Mouse (Mus musculus): Measurements from ENCODE around the gene Atad5. TPM values are rescaled to one million over a fixed set of nuclear protein-coding genes. Genes with fewer than 3 reads are reported as not detected.
A peak's percentile ranks its signal among the peaks of the same experiment; 100 is the strongest.
"Not testable (repeated sequence)": the region's sequence is repeated elsewhere in the genome, so short reads cannot be mapped to it uniquely, and the experiment has no call there.

Gene Atad5
- polyA plus RNA-seq, 1 experiment from 2014 or later, result 1.9 TPM

- peaks cover 2% of the 10 kb centered on the region; the same call in 1 of the 2 replicates for H3K79me2 ChIP-seq (ENCODE audit: inconsistent target)
- no peak overlapping the region for H3K27ac ChIP-seq
- H3K36me3 ChIP-seq (ENCODE audit: inconsistent target), result no peaks in the 10 kb centered on the region
- H3K4me3 ChIP-seq (ENCODE audit: inconsistent target), result no peak overlapping the region
- 99% methylated on average over 6 of the region's 6 CpGs for WGBS (ENCODE audit: missing documents)
These were observed 12.1 kb downstream of the Atad5 start for GRCm38 (mm10) chr11:80101298-80101697.

GRCm38 (mm10) chr11:80104407-80104806, 15.2 kb downstream of the Atad5 start:
- WGBS (ENCODE audit: missing documents), result 69% methylated on average over 1 of the region's 1 CpGs
- Histone ChIP-seq H3K27ac (no peak overlapping the region), H3K4me3 (ENCODE audit: inconsistent target) (no peak overlapping the region), H3K79me2 (ENCODE audit: inconsistent target) (no peaks in the 10 kb centered on the region), H3K36me3 (ENCODE audit: inconsistent target) (no peaks in the 10 kb centered on the region)

DNA sequence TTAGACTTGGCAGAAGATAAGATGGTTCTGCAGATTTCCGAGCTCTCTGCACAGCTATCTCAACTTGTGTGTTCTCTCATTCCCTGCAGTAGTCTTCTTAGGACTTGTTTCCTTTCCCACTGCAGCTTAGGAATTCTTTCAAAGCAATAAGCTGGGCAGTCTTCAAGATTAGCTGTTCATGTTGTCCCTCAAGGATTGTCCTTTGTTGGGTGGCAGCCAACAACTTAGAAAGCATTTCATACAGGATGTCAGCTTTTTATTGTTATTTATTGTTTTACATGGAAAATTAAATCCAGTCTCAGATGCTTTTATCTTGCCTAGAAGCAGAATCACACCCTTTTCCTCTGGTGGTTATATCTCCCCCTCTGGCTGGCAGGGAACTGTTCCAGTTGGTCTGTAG, 27.2 kb downstream of the Atad5 start:
- Histone ChIP-seq H3K36me3 (ENCODE audit: inconsistent target) (peaks cover 3% of the 10 kb centered on the region; the same call in 1 of the 2 replicates), H3K27ac (no peak overlapping the region), H3K79me2 (ENCODE audit: inconsistent target) (no peaks in the 10 kb centered on the region), H3K4me3 (ENCODE audit: inconsistent target) (no peak overlapping the region)
- WGBS (ENCODE audit: missing documents), result 100% methylated on average over 1 of the region's 1 CpGs

- no peaks in the 10 kb centered on the region for H3K79me2 ChIP-seq (ENCODE audit: inconsistent target)
- no peak overlapping the region for H3K27ac ChIP-seq
- 80% methylated on average over 1 of the region's 1 CpGs for WGBS (ENCODE audit: missing documents)
- H3K4me3 ChIP-seq (ENCODE audit: inconsistent target), result no peak overlapping the region
- 0 out of 2 replicates have a peak, but pooled peaks cover 7% of the 10 kb centered on the region for H3K36me3 ChIP-seq (ENCODE audit: inconsistent target)
These were observed 42.9 kb downstream of the Atad5 start for GRCm38 (mm10) chr11:80132050-80132449.

DNA sequence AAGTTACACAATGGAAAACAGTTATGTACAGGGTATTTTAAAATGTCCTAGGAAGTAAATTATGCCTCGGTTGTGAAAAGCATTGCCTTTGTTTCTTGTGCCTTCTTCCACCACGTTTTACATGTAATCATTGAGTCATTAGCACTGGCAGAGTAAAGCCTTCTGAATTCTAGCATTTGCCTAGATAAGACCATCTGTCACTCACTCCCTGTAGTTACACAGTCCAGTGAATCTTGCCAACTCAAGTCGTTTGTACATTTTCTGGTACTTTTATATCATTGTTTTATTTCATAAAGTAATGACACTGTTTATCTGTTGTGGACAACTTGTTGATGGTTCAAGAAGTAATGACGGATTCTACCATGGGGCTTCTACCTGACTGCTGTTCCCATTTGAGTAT, 45.5 kb downstream of the Atad5 start:
- Histone ChIP-seq H3K4me3 (ENCODE audit: inconsistent target) (no peak overlapping the region), H3K27ac (no peak overlapping the region), H3K79me2 (ENCODE audit: inconsistent target) (peaks cover 14% of the 10 kb centered on the region; the same call in 1 of the 2 replicates), H3K36me3 (ENCODE audit: inconsistent target) (peaks cover 16% of the 10 kb centered on the region; the same call in 1 of the 2 replicates)
- 69% methylated on average over 4 of the region's 4 CpGs for WGBS (ENCODE audit: missing documents)

GRCm38 (mm10) chr11:80135954-80136683, 46.9 kb downstream of the Atad5 start:
- peaks cover 22% of the 10 kb centered on the region; the same call in 1 of the 2 replicates for H3K36me3 ChIP-seq (ENCODE audit: inconsistent target)
- peaks cover 27% of the 10 kb centered on the region; the same call in 1 of the 2 replicates for H3K79me2 ChIP-seq (ENCODE audit: inconsistent target)
- no peak overlapping the region for H3K4me3 ChIP-seq (ENCODE audit: inconsistent target)
- no peak overlapping the region for H3K27ac ChIP-seq
- WGBS (ENCODE audit: missing documents), result 92% methylated on average over 7 of the region's 11 CpGs

DNA sequence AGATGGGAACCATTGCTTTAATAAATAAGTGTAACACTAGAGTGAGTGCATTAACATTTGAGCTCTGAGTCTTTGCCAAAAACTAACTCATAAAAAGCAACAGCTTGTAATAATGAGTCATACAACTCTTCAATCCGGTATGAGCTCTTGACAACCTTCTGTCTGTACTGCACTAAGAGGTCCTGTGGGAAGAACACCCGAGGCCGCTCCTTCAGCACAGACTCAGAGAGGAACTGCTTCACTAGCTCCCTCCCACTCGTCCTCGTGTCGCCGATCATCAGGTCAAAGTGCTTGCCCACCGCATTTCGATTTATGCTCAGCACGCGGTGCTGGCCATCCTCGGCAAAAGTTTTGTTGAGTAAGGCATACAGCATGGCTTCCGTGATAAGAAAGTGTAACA, 47.6 kb downstream of the Atad5 start:
- peaks cover 22% of the 10 kb centered on the region; the same call in 1 of the 2 replicates for H3K36me3 ChIP-seq (ENCODE audit: inconsistent target)
- no peak overlapping the region for H3K27ac ChIP-seq
- WGBS (ENCODE audit: missing documents), result 92% methylated on average over 13 of the region's 13 CpGs

DNA sequence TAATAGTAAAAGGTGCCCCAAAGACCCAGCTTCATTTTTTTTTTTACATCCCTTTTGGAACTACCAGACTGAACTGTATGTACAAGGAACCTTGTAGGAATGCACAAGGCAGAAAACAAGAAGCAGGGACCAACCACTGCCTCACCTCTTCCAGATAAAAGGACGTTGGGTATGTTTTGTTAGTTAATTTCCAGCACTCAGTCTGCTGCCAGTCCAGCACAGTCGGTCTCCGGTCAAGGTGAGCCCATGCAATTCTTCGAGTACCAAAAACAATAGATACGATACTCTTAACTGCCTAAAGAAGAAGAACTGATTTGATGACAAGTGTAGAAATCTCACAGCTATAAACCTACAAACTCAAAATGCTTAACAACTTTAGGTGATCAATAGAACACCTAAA, 48.6 kb downstream of the Atad5 start:
- no peak overlapping the region for H3K4me3 ChIP-seq (ENCODE audit: inconsistent target)
- peaks cover 22% of the 10 kb centered on the region; the same call in 1 of the 2 replicates for H3K36me3 ChIP-seq (ENCODE audit: inconsistent target)
- 96% methylated on average over 5 of the region's 5 CpGs for WGBS (ENCODE audit: missing documents)
- peaks cover 35% of the 10 kb centered on the region; the same call in 1 of the 2 replicates for H3K79me2 ChIP-seq (ENCODE audit: inconsistent target)
- H3K27ac ChIP-seq, result no peak overlapping the region

More for the DNA sequence above, 47.6 kb downstream of the Atad5 start:
- H3K4me3 ChIP-seq (ENCODE audit: inconsistent target), result no peak overlapping the region
- H3K79me2 ChIP-seq (ENCODE audit: inconsistent target), result peaks cover 33% of the 10 kb centered on the region; the same call in 1 of the 2 replicates

DNA sequence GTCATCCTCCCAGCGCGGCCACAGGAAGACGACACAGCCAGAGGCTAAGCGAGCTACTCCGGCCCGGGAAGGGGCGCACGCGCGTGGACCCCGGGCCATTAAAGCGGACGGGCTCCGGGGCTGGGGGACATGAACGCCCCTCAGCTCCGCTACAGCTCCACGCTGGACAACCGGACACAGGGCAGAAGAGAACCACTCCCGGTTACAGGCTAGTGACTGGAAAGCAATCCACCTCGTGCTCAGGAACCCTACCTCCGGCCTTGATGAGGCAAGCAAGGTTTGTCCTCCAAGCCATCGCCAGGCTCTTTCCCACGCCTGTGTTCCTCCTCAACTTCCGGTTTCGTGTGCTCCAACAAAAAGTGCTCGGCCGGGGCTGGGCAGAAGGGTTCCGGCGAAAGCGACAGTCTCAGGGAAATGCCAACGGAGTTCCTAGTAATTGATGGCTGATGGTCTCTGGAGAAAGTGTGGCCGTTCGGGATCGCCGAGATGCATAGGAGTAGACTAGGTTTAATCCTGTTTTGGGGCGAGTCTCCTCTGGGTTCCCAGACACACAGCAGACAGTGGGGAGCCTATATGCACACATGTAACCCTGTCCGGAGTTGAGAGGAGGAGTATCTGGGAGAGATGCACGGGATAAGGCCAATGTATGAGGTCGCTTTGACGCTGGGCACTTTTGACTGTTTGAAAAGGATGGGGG, 52.8 kb downstream of the Atad5 start, which contains the start of gene Tefm:
TSS of gene Tefm (minus strand) at position 351 of the 697 bp plus-strand sequence.
- Histone ChIP-seq H3K4me3 (ENCODE audit: inconsistent target) (peak within 1 kb of the TSS; percentile 65), H3K79me2 (ENCODE audit: inconsistent target) (peaks cover 40% of the 10 kb centered on the region; the same call in 1 of the 2 replicates), H3K27ac (peak within 1 kb of the TSS; percentile 57), H3K36me3 (ENCODE audit: inconsistent target) (peaks cover 17% of the 10 kb centered on the region; the same call in 1 of the 2 replicates)
- WGBS (ENCODE audit: missing documents), result 0% methylated on average over 29 of the region's 40 CpGs

- 52% methylated on average over 8 of the region's 8 CpGs for WGBS (ENCODE audit: missing documents)
- H3K27ac ChIP-seq, result peak overlapping the region; percentile 57; the same call in 1 of the 2 replicates
- H3K36me3 ChIP-seq (ENCODE audit: inconsistent target), result peaks cover 13% of the 10 kb centered on the region; the same call in 1 of the 2 replicates
- H3K79me2 ChIP-seq (ENCODE audit: inconsistent target), result peaks cover 40% of the 10 kb centered on the region; the same call in 1 of the 2 replicates
- peak overlapping the region; percentile 65; the same call in 1 of the 2 replicates for H3K4me3 ChIP-seq (ENCODE audit: inconsistent target)
These were observed 53.7 kb downstream of the Atad5 start for GRCm38 (mm10) chr11:80142872-80143271.

- Histone ChIP-seq H3K27ac (peak overlapping the region; percentile 91), H3K79me2 (ENCODE audit: inconsistent target) (peaks cover 16% of the 10 kb centered on the region; the same call in 1 of the 2 replicates), H3K4me3 (ENCODE audit: inconsistent target) (no peak overlapping the region), H3K36me3 (ENCODE audit: inconsistent target) (no peaks in the 10 kb centered on the region)
- 0% methylated on average over 10 of the region's 10 CpGs for WGBS (ENCODE audit: missing documents)
These were observed 56.6 kb downstream of the Atad5 start for GRCm38 (mm10) chr11:80145787-80146275.

- Histone ChIP-seq H3K4me3 (ENCODE audit: inconsistent target) (no peak overlapping the region), H3K36me3 (ENCODE audit: inconsistent target) (no peaks in the 10 kb centered on the region), H3K79me2 (ENCODE audit: inconsistent target) (peaks cover 5% of the 10 kb centered on the region; the same call in 1 of the 2 replicates), H3K27ac (no peak overlapping the region)
- 61% methylated on average over 5 of the region's 6 CpGs for WGBS (ENCODE audit: missing documents)
These were observed 58.5 kb downstream of the Atad5 start for GRCm38 (mm10) chr11:80147748-80148147.

DNA sequence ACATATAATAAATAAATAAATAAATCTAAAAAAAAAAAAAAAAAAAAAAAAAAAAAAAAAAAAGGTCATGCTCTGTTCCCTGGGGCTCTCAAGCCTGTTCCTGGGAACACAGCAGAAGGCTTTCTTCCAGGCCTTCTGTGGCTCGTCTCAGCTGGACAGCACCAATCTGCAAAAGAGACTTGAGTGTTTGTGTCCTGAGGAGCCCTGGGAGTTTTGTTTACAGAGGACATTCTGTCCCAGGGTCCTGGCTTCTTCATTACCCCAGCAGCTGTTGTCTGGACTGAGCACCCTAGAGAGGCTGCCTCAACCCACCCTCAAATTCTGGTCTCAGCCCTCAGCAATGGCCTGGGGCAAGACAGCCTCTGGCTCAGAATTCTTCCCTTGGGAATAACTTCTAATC, 59.1 kb downstream of the Atad5 start:
- H3K4me3 ChIP-seq (ENCODE audit: inconsistent target), result no peak overlapping the region
- no peaks in the 10 kb centered on the region; the same call in 1 of the 2 replicates for H3K79me2 ChIP-seq (ENCODE audit: inconsistent target)
- H3K36me3 ChIP-seq (ENCODE audit: inconsistent target), result no peaks in the 10 kb centered on the region
- 88% methylated on average over 1 of the region's 1 CpGs for WGBS (ENCODE audit: missing documents)
- H3K27ac ChIP-seq, result no peak overlapping the region

DNA sequence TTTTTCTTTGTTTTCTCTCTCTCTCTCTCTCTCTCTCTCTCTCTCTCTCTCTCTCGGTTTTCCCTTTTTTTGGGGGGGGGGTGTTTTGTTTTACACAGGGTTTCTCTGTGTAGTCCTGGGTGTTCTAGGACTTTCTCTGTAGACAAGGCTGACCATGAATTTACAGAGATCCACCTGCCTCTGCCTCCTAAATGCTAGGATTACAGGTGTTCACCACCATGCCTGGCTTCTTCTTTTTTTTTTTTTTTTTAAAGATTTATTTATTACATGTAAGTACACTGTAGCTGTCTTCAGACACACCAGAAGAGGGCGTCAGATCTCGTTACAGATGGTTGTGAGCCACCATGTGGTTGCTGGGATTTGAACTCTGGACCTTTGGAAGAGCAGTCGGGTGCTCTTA, 59.8 kb downstream of the Atad5 start:
- not testable (repeated sequence) for H3K36me3 ChIP-seq (ENCODE audit: inconsistent target)
- no CpG with 5 or more reads among the region's 4 CpGs for WGBS (ENCODE audit: missing documents)

More for the DNA sequence above, 59.8 kb downstream of the Atad5 start:
- not testable (repeated sequence) for H3K4me3 ChIP-seq (ENCODE audit: inconsistent target); H3K27ac ChIP-seq; H3K79me2 ChIP-seq (ENCODE audit: inconsistent target)

Measured in macrophage (primary cell).